Mouse (Mus musculus) cortical plate, adult 2 months (tissue): ENCODE data around the gene Plekhg1.

Experiments
- CTCF ChIP-seq: fragments of 200-500 bp; IDR thresholded peaks from 2 replicates; pipeline ENCODE4 v1.5.1; 2011; ENCODE audit warnings: mild to moderate bottlenecking, control low read depth, low read length; ENCODE audit not compliant: insufficient read depth; ENCODE audit errors: extremely low read depth
- POLR2A ChIP-seq: fragments of 200-500 bp; IDR thresholded peaks from 2 replicates; pipeline ENCODE4 v1.6.1; 2011; ENCODE audit warnings: mild to moderate bottlenecking, low read length, control low read depth; ENCODE audit not compliant: insufficient read depth; ENCODE audit errors: extremely low read depth

GRCm38 (mm10) chr10:3939895-3940595, 199.9 kb downstream of the Plekhg1 start:
- TF ChIP-seq CTCF (no peak), POLR2A (no peak)
